Mouse (Mus musculus) MEL (cell line): ENCODE measurements at regions not wholly inside any gene's neighbourhood (a gene's known extent, or its start where the extent isn't known, plus 50 kb on each side); places are given as distances from the start of the nearest gene placed in this dataset.

Source experiments
- DNase-seq: peaks from one replicate; pipeline ENCODE4 v3.0.0; 2011; ENCODE audit warnings: low read depth, low spot score
- H3K27ac ChIP-seq: 2 replicates; pipeline ENCODE4 v1.5.1; 2012; ENCODE audit warnings: low read depth, mild to moderate bottlenecking, control low read depth, low read length, moderate library complexity; ENCODE audit not compliant: control insufficient read depth
- H3K27me3 ChIP-seq, 2 experiments: fragments of 150-350 bp in 1 of 2; sonication (generic) in 1 of 2; 2 replicates each; pipeline ENCODE4 v1.6.1; 2012; ENCODE audit warnings: low read length in 2 of 2, mild to moderate bottlenecking in 2 of 2, improper control_type of control experiment in 1 of 2, moderate library complexity in 1 of 2; ENCODE audit not compliant: insufficient read depth in 2 of 2, control insufficient read depth in 1 of 2
- H3K36me3 ChIP-seq, 2 experiments: 2 replicates each; pipeline ENCODE4 v1.6.1; 2012 to 2014; ENCODE audit warnings: low read length in 2 of 2, improper control_type of control experiment in 1 of 2, inconsistent platforms in 1 of 2, mild to moderate bottlenecking in 1 of 2; ENCODE audit not compliant: insufficient read depth in 2 of 2, control insufficient read depth in 1 of 2
- H3K4me1 ChIP-seq, 2 experiments: fragments of 150-350 bp in 1 of 2; sonication (generic) in 1 of 2; 2 replicates each; pipeline ENCODE4 v1.6.1; 2012; ENCODE audit warnings: low read length in 2 of 2, improper control_type of control experiment in 1 of 2, mild to moderate bottlenecking in 1 of 2; ENCODE audit not compliant: insufficient read depth in 2 of 2, control insufficient read depth in 1 of 2
- H3K4me3 ChIP-seq, 2 experiments: fragments of 150-350 bp in 1 of 2; sonication (generic) in 1 of 2; 2 replicates each; pipeline ENCODE4 v1.5.1; 2012; ENCODE audit warnings: low read depth in 2 of 2, low read length in 2 of 2, mild to moderate bottlenecking in 2 of 2, moderate library complexity in 2 of 2, control low read depth in 1 of 2, improper control_type of control experiment in 1 of 2; ENCODE audit not compliant: control insufficient read depth in 1 of 2, insufficient read depth in 1 of 2
- H3K79me2 ChIP-seq: 2 replicates; pipeline ENCODE4 v1.6.1; 2012; ENCODE audit warnings: mild to moderate bottlenecking, low read length, moderate library complexity; ENCODE audit not compliant: control insufficient read depth, poor library complexity, insufficient read depth
- H3K9ac ChIP-seq: 2 replicates; pipeline ENCODE4 v1.6.1; 2012; ENCODE audit warnings: low read depth, mild to moderate bottlenecking, control low read depth, low read length, moderate library complexity; ENCODE audit not compliant: control insufficient read depth, poor library complexity, severe bottlenecking
- H3K9me3 ChIP-seq: fragments of 150-350 bp; sonication (generic); replicated peaks from 2 replicates; pipeline ENCODE4 v1.6.1; 2012; ENCODE audit warnings: mild to moderate bottlenecking, low read length, improper control_type of control experiment, moderate library complexity; ENCODE audit not compliant: insufficient read depth
- CTCF ChIP-seq, 3 experiments: IDR thresholded peaks in 2 of 3; conservative IDR thresholded peaks in 1 of 3; 2 replicates each; pipeline ENCODE4 v1.5.1; 2011 to 2012; ENCODE audit warnings: low read length in 3 of 3, low read depth in 2 of 3, mild to moderate bottlenecking in 2 of 3, improper control_type of control experiment in 1 of 3, inconsistent platforms in 1 of 3, mixed read lengths in 1 of 3, moderate library complexity in 1 of 3; ENCODE audit not compliant: control insufficient read depth in 1 of 3, insufficient read depth in 1 of 3, poor library complexity in 1 of 3, severe bottlenecking in 1 of 3
- ETS1 ChIP-seq: IDR thresholded peaks from 2 replicates; pipeline ENCODE4 v1.6.1; 2012; ENCODE audit warnings: low read depth, mild to moderate bottlenecking, inconsistent platforms, low read length, improper control_type of control experiment, moderate library complexity
- JUND ChIP-seq: IDR thresholded peaks from 2 replicates; pipeline ENCODE4 v1.6.1; 2011; ENCODE audit warnings: low read depth, mild to moderate bottlenecking, improper control_type of control experiment, low read length
- MAX ChIP-seq: IDR thresholded peaks from 2 replicates; pipeline ENCODE4 v1.6.1; 2011; ENCODE audit warnings: low read length, improper control_type of control experiment
- MAZ ChIP-seq: IDR thresholded peaks from 2 replicates; pipeline ENCODE4 v1.6.1; 2012; ENCODE audit warnings: low read depth, mild to moderate bottlenecking, inconsistent platforms, low read length, improper control_type of control experiment
- MEF2A ChIP-seq: IDR thresholded peaks from 2 replicates; pipeline ENCODE4 v1.6.1; 2014; ENCODE audit warnings: low read depth, mild to moderate bottlenecking, inconsistent platforms, low read length, improper control_type of control experiment; ENCODE audit not compliant: poor library complexity, insufficient replicate concordance, severe bottlenecking; ENCODE audit errors: extremely low read depth
- MYB ChIP-seq: IDR thresholded peaks from 2 replicates; pipeline ENCODE4 v1.6.1; 2011; ENCODE audit warnings: mild to moderate bottlenecking, low read depth, low read length, improper control_type of control experiment
- MYC ChIP-seq: IDR thresholded peaks from 2 replicates; pipeline ENCODE4 v1.6.1; 2011; ENCODE audit warnings: low read depth, mild to moderate bottlenecking, low read length, improper control_type of control experiment, moderate library complexity
- NRF1 ChIP-seq: IDR thresholded peaks from 2 replicates; pipeline ENCODE4 v1.6.1; 2014; ENCODE audit warnings: low read depth, mild to moderate bottlenecking, inconsistent platforms, low read length, improper control_type of control experiment, moderate library complexity; ENCODE audit not compliant: poor library complexity, insufficient read depth, severe bottlenecking
- POLR2A ChIP-seq, 2 experiments: IDR thresholded peaks; 2 replicates each; pipeline ENCODE4 v1.6.1; 2011 to 2012; ENCODE audit warnings: low read length in 2 of 2, mild to moderate bottlenecking in 2 of 2, control low read depth in 1 of 2, improper control_type of control experiment in 1 of 2, low read depth in 1 of 2, moderate library complexity in 1 of 2; ENCODE audit not compliant: control insufficient read depth in 1 of 2, insufficient read depth in 1 of 2, poor library complexity in 1 of 2
- POLR2AphosphoS2 ChIP-seq: IDR thresholded peaks from 2 replicates; pipeline ENCODE4 v1.6.1; 2011; ENCODE audit warnings: low read length, improper control_type of control experiment
- RCOR1 ChIP-seq: IDR thresholded peaks from 2 replicates; pipeline ENCODE4 v1.6.1; 2012; ENCODE audit warnings: low read depth, mild to moderate bottlenecking, inconsistent platforms, low read length, improper control_type of control experiment
- SIN3A ChIP-seq: IDR thresholded peaks from 2 replicates; pipeline ENCODE4 v1.6.1; 2012; ENCODE audit warnings: low read length, improper control_type of control experiment, inconsistent platforms
- SMC3 ChIP-seq: IDR thresholded peaks from 2 replicates; pipeline ENCODE4 v1.6.1; 2011; ENCODE audit warnings: low read depth, low read length, improper control_type of control experiment
- TAL1 ChIP-seq: IDR thresholded peaks from 2 replicates; pipeline ENCODE4 v1.6.1; 2012; ENCODE audit warnings: mild to moderate bottlenecking, inconsistent platforms, low read length, moderate library complexity, mixed read lengths
- TBP ChIP-seq: IDR thresholded peaks from 2 replicates; pipeline ENCODE4 v1.8.0; 2011; ENCODE audit warnings: low read depth, low read length, improper control_type of control experiment
- TCF12 ChIP-seq: IDR thresholded peaks from 2 replicates; pipeline ENCODE4 v1.6.1; 2014; ENCODE audit warnings: low read depth, mild to moderate bottlenecking, inconsistent platforms, low read length, improper control_type of control experiment, moderate library complexity
- UBTF ChIP-seq: IDR thresholded peaks from 2 replicates; pipeline ENCODE4 v1.6.1; 2012; ENCODE audit warnings: low read depth, mild to moderate bottlenecking, inconsistent platforms, low read length, improper control_type of control experiment, moderate library complexity, borderline replicate concordance; ENCODE audit not compliant: insufficient read depth
- USF2 ChIP-seq, 2 experiments: IDR thresholded peaks; 2 replicates each; pipeline ENCODE4 v1.6.1; 2011 to 2012; ENCODE audit warnings: improper control_type of control experiment in 2 of 2, low read length in 2 of 2, borderline replicate concordance in 1 of 2, inconsistent platforms in 1 of 2, low read depth in 1 of 2, mild to moderate bottlenecking in 1 of 2; ENCODE audit not compliant: insufficient read depth in 1 of 2
- ZC3H11A ChIP-seq: IDR thresholded peaks from 2 replicates; pipeline ENCODE4 v1.6.1; 2012; ENCODE audit warnings: low read depth, mild to moderate bottlenecking, inconsistent platforms, low read length, improper control_type of control experiment

GRCm38 (mm10) chr5:102375339-102375738, 105.9 kb upstream of the Arhgap24 start (continued):
- TF ChIP-seq UBTF = no peak

- no peak overlapping the region for H3K9ac ChIP-seq
- no peaks in the 10 kb centered on the region for H3K9me3 ChIP-seq
- H3K4me1 ChIP-seq = no peaks in the 10 kb centered on the region
- TF ChIP-seq RCOR1 = no peak
- no peak for TF ChIP-seq MYB
- no peak for TF ChIP-seq USF2 (IDR thresholded peaks at IDR 0.05; ENCODE audit: borderline replicate concordance in 1 of 2, insufficient read depth in 1 of 2, low read depth in 1 of 2, low read length in 2 of 2)
- no peak for TF ChIP-seq TBP
- no peak for TF ChIP-seq TCF12
- TF ChIP-seq SMC3 = no peak
- TF ChIP-seq MAZ = no peak
- no peak for TF ChIP-seq CTCF (IDR thresholded peaks at IDR 0.05 in 2 of 3, conservative IDR thresholded peaks at IDR 0.05 in 1 of 3; ENCODE audit: control insufficient read depth in 1 of 3, insufficient read depth in 1 of 3, low read depth in 2 of 3, low read length in 3 of 3, poor library complexity in 1 of 3, severe bottlenecking in 1 of 3)
- no peak for TF ChIP-seq ETS1
- no peak for TF ChIP-seq ZC3H11A
- TF ChIP-seq POLR2A (IDR thresholded peaks at IDR 0.05; ENCODE audit: control insufficient read depth in 1 of 2, insufficient read depth in 1 of 2, low read depth in 1 of 2, low read length in 2 of 2, poor library complexity in 1 of 2) = no peak
- no peak for TF ChIP-seq TAL1
- TF ChIP-seq UBTF = no peak
- TF ChIP-seq SIN3A = no peak
- TF ChIP-seq JUND = no peak
- TF ChIP-seq MEF2A = no peak
- no peak for TF ChIP-seq MYC
- no peak for TF ChIP-seq MAX
- no peak for TF ChIP-seq POLR2AphosphoS2
- no peaks in the 10 kb centered on the region for H3K79me2 ChIP-seq
- no peak overlapping the region for H3K4me3 ChIP-seq
- H3K27ac ChIP-seq = no peak overlapping the region
- H3K27me3 ChIP-seq = no peaks in the 10 kb centered on the region
- H3K36me3 ChIP-seq = no peaks in the 10 kb centered on the region
- no peak for DNase-seq
Measured at GRCm38 (mm10) chr5:102393941-102394340, 87.2 kb upstream of the Arhgap24 start.

- Histone ChIP-seq H3K27ac (no peak overlapping the region), H3K4me3 (no peak overlapping the region), H3K4me1 (no peaks in the 10 kb centered on the region), H3K27me3 (no peaks in the 10 kb centered on the region), H3K36me3 (no peaks in the 10 kb centered on the region), H3K9me3 (no peaks in the 10 kb centered on the region), H3K9ac (no peak overlapping the region), H3K79me2 (no peaks in the 10 kb centered on the region)
- TF ChIP-seq NRF1 = no peak
- TF ChIP-seq POLR2A (IDR thresholded peaks at IDR 0.05; ENCODE audit: control insufficient read depth in 1 of 2, insufficient read depth in 1 of 2, low read depth in 1 of 2, low read length in 2 of 2, poor library complexity in 1 of 2) = no peak
- no peak for DNase-seq
Measured at GRCm38 (mm10) chr5:102395608-102396146, 85.5 kb upstream of the Arhgap24 start.
